Mouse (Mus musculus): ENCODE data around the gene Dcp1b. TPM values are rescaled to one million over a fixed set of nuclear protein-coding genes. Genes with fewer than 3 reads are reported as not detected.

Gene Dcp1b
- polyA plus RNA-seq, 1 experiment from 2014 or later: 11.2 TPM

DNA sequence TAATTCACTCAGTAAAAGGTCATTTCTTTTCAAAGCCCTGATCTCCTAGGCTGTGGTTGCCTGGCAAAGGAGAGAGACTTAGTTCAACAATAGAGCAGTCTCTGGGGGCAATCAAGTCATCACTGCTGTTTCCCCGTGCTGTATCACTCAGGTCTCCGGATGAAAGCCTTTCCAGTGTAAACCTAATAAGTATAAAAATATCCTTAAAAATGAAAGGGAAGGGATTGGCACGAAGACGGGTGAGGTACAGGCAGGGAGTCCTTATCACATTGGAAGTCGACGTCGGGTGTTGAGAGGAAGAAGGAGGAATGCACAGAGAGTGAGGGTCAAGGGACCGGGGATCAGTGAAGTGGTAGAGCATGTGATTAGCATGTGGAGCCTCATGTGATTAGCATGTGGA is 2.0 kb downstream of the Dcp1b start:
- Histone ChIP-seq H3K9me3 (no peaks in the 10 kb centered on the region), H3K4me1 (peaks cover 26% of the 10 kb centered on the region), H3K27ac (no peak overlapping the region), H3K36me3 (replicated peaks) (peaks cover 9% of the 10 kb centered on the region), H3K27me3 (ENCODE audit: poor library complexity, severe bottlenecking) (no peaks in the 10 kb centered on the region), H3K4me3 (no peak overlapping the region)
- WGBS: 83% methylated on average over 8 of the region's 8 CpGs
- DNase-seq (ENCODE audit: extremely low spot score, low spot score): no peak

DNA sequence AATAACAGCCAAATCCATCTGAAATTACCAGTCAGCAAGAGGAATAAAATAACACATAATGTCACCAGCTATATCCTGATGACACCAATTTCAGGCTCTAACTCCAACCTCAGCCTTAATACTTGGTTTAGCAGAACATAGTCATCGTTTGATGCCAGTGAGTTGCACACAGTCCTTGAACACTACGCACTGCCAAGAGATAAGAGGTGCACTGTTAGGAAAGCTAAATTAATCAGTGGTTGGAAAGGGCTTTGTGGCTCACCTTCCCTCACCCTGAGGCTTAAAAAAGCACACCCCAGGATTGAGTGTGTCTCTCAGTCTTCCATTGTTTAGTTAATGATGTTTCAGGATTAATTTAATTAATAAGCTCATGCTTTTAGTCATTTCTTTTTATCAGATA is 5.1 kb downstream of the Dcp1b start:
- WGBS: 94% methylated on average over 2 of the region's 2 CpGs
- peaks cover 24% of the 10 kb centered on the region for H3K36me3 ChIP-seq (replicated peaks)
- no peak overlapping the region for H3K4me3 ChIP-seq
- DNase-seq (ENCODE audit: extremely low spot score, low spot score): no peak
- no peaks in the 10 kb centered on the region for H3K9me3 ChIP-seq
- no peaks in the 10 kb centered on the region for H3K27me3 ChIP-seq (ENCODE audit: poor library complexity, severe bottlenecking)
- no peak overlapping the region for H3K27ac ChIP-seq
- peaks cover 21% of the 10 kb centered on the region for H3K4me1 ChIP-seq

DNA sequence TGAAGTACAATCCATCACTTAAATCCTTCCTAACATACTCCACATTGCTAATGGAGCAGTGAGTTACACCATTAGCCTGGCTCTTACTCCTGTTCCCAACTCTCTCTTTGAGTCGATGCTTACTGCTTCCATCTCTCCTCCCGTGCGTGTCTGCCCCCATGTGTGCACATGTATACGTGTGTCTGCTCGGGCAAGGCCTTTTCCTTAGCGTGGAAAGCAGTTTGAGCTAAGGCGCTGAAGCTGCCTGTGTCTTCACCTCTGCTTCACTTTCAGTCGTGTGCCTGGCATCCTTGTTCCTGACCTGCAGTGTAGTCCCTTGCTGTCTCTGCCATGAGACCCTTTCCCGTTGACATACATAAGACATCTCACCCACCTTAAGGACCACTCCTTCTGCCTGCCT is 7.2 kb downstream of the Dcp1b start:
- no peak overlapping the region for H3K27ac ChIP-seq
- no peak overlapping the region for H3K4me3 ChIP-seq
- no peaks in the 10 kb centered on the region for H3K9me3 ChIP-seq
- DNase-seq (ENCODE audit: extremely low spot score, low spot score): no peak
- H3K36me3 ChIP-seq (replicated peaks): peaks cover 37% of the 10 kb centered on the region
- H3K27me3 ChIP-seq (ENCODE audit: poor library complexity, severe bottlenecking): no peaks in the 10 kb centered on the region
- H3K4me1 ChIP-seq: peaks cover 5% of the 10 kb centered on the region
- WGBS: 94% methylated on average over 9 of the region's 9 CpGs

DNA sequence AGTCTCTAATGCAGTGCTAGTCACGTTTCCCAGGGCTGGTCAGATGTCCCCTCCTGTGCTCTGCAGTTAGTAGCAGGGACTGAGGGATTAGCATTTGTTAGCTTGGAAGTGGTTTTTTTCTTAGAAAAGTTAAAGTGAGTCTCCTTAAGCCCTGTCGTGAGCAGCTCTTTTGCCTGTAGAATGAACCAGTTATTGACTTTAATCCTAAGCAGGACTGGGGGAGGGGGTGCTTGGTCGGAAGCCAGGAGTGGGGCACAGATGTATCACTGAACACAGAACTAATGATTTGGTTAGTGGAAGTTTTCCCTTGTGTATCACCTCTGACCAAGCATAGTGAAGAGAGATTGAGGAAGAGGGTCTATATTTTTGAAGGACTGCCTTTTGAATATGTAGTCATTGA is 8.7 kb downstream of the Dcp1b start:
- H3K9me3 ChIP-seq: no peaks in the 10 kb centered on the region
- H3K4me1 ChIP-seq: no peaks in the 10 kb centered on the region
- no peak for DNase-seq (ENCODE audit: extremely low spot score, low spot score)
- H3K4me3 ChIP-seq: no peak overlapping the region
- peaks cover 43% of the 10 kb centered on the region for H3K36me3 ChIP-seq (replicated peaks)
- H3K27ac ChIP-seq: no peak overlapping the region
- H3K27me3 ChIP-seq (ENCODE audit: poor library complexity, severe bottlenecking): no peaks in the 10 kb centered on the region
- 27% methylated on average over 3 of the region's 3 CpGs for WGBS

DNA sequence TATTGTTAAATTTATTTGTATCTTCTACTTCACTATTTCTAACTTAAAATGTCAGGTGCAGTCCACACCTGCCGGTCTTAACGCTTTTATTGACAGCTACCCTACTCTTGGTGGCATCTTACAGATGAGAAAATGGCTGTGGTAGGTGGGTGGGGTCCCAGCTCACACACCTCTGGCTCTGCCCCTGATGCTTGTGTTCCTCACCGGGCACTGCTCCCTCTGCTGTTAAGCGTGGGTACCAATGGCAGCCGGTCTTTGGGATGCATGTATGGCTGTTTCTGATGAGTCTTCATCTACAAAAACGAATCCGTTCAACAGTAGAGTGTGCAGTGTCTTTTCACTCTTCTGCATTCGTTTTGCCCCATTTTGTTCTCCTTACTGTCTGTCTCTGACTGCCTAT is 11.6 kb downstream of the Dcp1b start:
- no peaks in the 10 kb centered on the region for H3K27me3 ChIP-seq (ENCODE audit: poor library complexity, severe bottlenecking)
- no peak overlapping the region for H3K4me3 ChIP-seq
- H3K4me1 ChIP-seq: no peaks in the 10 kb centered on the region
- WGBS: 59% methylated on average over 8 of the region's 8 CpGs
- H3K9me3 ChIP-seq: no peaks in the 10 kb centered on the region
- no peak for DNase-seq (ENCODE audit: extremely low spot score, low spot score)
- no peak overlapping the region for H3K27ac ChIP-seq
- H3K36me3 ChIP-seq (replicated peaks): peaks cover 52% of the 10 kb centered on the region

DNA sequence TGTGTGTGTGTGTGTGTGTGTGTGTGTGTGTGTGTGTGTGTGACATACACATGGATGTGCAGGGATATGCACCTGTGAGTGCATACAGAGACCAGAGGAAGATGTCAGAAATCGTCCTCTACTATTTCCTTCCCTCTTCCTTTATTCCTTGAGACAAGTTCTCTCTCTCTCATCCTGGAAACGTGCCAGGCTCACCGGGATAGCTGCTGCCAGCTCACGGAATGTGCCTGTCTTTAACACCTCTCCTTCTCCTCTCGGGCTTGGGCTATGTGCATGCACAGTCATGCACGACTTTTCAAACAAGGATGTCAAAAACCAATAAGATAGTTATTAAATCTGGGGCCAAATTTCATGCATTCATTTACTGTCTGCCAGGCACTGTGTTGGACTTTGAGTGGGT is 12.6 kb downstream of the Dcp1b start:
- WGBS: 90% methylated on average over 6 of the region's 6 CpGs
- Histone ChIP-seq H3K27ac (no peak overlapping the region), H3K27me3 (ENCODE audit: poor library complexity, severe bottlenecking) (no peaks in the 10 kb centered on the region), H3K4me1 (no peaks in the 10 kb centered on the region), H3K36me3 (replicated peaks) (peaks cover 62% of the 10 kb centered on the region), H3K4me3 (no peak overlapping the region), H3K9me3 (no peaks in the 10 kb centered on the region)
- DNase-seq (ENCODE audit: extremely low spot score, low spot score): no peak

DNA sequence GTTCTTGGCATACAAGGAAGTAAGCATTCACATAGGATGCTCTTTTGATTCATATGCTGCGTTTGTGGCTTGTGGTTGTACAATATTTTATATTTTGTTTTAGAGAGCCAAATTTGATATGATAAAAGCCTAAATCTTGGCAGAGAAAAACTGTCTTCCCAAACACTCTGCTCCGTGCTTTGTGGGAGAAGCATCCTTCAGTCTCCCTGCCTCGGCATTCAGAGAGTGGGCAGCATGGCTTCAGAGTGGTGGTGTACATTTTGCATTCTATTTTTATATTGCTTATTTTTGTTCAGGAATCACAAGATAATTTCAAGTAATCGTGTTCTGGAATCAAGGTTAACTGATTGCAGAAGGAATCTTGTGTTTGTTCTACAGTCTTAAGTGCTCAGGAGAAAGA is 16.4 kb downstream of the Dcp1b start:
- no peak overlapping the region for H3K4me3 ChIP-seq
- WGBS: 87% methylated on average over 4 of the region's 4 CpGs
- H3K27ac ChIP-seq: no peak overlapping the region
- no peaks in the 10 kb centered on the region for H3K4me1 ChIP-seq
- DNase-seq (ENCODE audit: extremely low spot score, low spot score): no peak
- H3K9me3 ChIP-seq: no peaks in the 10 kb centered on the region
- peaks cover 67% of the 10 kb centered on the region for H3K36me3 ChIP-seq (replicated peaks)
- no peaks in the 10 kb centered on the region for H3K27me3 ChIP-seq (ENCODE audit: poor library complexity, severe bottlenecking)

DNA sequence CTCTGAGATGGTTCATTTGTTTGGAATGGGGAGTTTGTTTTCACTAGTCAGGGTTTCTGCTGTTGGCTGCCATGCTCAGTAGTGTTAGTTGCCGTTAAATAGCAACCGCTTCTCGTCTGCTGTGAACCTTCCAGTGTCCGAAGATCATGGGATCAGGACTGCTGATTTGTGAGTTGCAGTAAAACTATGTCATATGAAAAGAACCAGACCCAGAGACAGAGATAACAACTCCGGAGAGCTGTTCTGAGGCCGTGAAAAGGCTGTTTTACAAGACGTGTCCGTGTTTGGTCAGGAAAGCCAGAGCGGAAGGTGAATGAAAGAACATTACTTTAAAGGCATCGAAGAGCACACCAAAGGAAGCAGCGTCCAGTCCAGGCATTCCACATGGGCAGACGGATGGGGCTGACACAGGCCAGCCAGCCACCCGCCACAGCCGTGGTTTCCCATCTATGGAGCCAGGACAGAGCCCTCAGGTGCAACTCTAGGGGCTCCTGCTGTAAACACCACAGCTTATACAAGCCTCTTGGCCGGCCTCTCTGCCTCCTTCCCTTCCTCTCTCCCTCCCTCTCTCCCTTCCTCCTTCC is 18.6 kb downstream of the Dcp1b start:
- no peak overlapping the region for H3K4me3 ChIP-seq
- WGBS: 91% methylated on average over 15 of the region's 15 CpGs
- no peaks in the 10 kb centered on the region for H3K9me3 ChIP-seq
- H3K27ac ChIP-seq: no peak overlapping the region
- H3K4me1 ChIP-seq: peaks cover 3% of the 10 kb centered on the region
- H3K36me3 ChIP-seq (replicated peaks): peaks cover 55% of the 10 kb centered on the region
- H3K27me3 ChIP-seq (ENCODE audit: poor library complexity, severe bottlenecking): no peaks in the 10 kb centered on the region
- DNase-seq (ENCODE audit: extremely low spot score, low spot score): no peak

DNA sequence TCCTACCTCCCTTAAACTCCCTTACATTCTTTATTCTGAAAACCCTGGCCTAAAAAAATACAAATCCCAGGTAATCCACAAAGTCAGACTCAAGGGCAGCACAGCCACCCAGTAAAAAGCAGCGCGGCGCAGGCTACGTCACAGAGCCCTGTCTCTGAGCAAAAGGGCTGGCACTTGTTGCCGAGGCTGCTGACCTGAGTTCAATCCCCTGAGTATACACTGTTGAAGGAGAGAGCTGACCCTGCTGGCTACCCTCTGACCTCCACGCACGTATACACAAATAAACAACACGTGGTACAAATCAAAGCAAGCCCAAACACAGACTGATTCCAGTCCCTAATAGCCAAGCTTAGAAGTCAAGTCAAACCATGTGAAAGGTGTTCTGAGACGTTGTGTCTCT is 19.1 kb downstream of the Dcp1b start:
- H3K36me3 ChIP-seq (replicated peaks): peaks cover 55% of the 10 kb centered on the region
- no peaks in the 10 kb centered on the region for H3K9me3 ChIP-seq
- no peak overlapping the region for H3K27ac ChIP-seq
- 75% methylated on average over 9 of the region's 9 CpGs for WGBS
- no peak overlapping the region for H3K4me3 ChIP-seq
- no peaks in the 10 kb centered on the region for H3K27me3 ChIP-seq (ENCODE audit: poor library complexity, severe bottlenecking)
- no peak for DNase-seq (ENCODE audit: extremely low spot score, low spot score)
- H3K4me1 ChIP-seq: peaks cover 8% of the 10 kb centered on the region

DNA sequence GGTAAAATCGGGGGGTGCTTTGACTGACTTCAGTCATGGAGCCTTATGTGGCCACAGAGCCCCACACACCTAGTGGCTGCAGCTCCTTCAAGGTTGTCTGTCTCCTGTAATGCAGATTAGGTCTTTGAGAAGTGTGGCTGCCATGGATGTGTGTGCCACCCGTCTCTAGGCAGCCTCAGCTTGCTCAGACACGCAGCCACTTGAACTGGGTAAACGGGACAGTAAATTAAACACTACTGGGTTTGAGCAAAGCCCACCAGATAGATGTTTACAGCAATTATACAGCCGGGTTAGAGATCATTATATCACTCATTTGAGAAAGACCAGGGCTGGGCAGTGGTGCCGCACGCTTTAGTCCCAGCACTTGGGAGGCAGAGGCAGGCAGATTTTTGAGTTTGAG is 19.5 kb downstream of the Dcp1b start:
- Histone ChIP-seq H3K9me3 (no peaks in the 10 kb centered on the region), H3K4me1 (peaks cover 13% of the 10 kb centered on the region), H3K36me3 (replicated peaks) (peaks cover 51% of the 10 kb centered on the region), H3K27me3 (ENCODE audit: poor library complexity, severe bottlenecking) (no peaks in the 10 kb centered on the region), H3K4me3 (no peak overlapping the region), H3K27ac (no peak overlapping the region)
- DNase-seq (ENCODE audit: extremely low spot score, low spot score): no peak
- 87% methylated on average over 7 of the region's 7 CpGs for WGBS

DNA sequence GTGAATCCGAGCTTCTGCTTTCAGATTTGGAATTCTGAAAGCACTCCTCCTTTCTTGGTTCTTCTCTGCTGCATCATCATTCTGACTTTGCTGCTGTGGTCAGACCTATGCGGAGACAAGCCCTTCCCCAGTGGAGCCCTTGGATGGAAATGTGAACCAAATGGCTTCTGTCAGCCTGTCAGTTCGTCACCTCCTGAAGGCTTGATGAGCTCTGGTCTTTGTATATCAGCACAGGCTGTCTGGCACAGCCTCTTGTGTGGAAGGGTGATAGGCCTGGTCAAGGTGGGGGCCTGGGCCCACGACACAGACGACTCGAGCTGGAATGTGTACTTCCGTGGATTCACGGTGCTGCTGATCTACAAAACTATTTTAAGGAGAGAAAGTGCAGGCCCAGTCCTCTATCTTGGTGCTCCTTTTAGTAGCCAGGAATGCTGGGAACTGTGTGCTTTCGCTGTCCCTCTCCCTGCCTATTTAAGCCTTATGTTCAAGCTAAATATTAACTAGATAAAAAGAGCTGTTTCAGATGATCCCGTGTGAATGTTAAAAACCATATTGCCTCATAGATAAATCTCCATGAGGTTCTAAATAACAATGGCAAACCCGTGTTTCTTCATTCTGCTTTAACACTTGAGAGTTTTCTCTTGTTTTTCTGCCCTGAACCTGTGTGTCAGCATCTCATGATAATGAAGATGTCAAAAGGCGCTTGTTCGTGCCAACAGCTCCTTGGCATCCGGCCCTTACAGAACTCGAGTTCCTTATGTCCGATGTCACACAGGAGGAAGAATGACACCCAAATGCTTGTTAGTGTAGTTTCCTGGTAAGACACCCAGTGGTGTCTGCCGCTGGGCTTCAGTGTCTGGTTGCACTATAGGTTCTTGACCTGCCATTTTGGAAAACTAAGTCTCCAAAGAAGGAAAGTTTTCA is 21.6 kb downstream of the Dcp1b start, which contains the start of gene Cacna1c:
Gene Cacna1c, minus strand, starts transcription at position 37 of the 924 bp plus-strand sequence.
- H3K27me3 ChIP-seq (ENCODE audit: poor library complexity, severe bottlenecking): no peaks in the 10 kb centered on the region
- WGBS: 92% methylated on average over 17 of the region's 17 CpGs
- H3K4me3 ChIP-seq: no peak within 1 kb of the TSS
- H3K27ac ChIP-seq: no peak within 1 kb of the TSS
- H3K4me1 ChIP-seq: peaks cover 14% of the 10 kb centered on the region
- DNase-seq (ENCODE audit: extremely low spot score, low spot score): no peak
- no peaks in the 10 kb centered on the region for H3K9me3 ChIP-seq
- peaks cover 46% of the 10 kb centered on the region for H3K36me3 ChIP-seq (replicated peaks)

DNA sequence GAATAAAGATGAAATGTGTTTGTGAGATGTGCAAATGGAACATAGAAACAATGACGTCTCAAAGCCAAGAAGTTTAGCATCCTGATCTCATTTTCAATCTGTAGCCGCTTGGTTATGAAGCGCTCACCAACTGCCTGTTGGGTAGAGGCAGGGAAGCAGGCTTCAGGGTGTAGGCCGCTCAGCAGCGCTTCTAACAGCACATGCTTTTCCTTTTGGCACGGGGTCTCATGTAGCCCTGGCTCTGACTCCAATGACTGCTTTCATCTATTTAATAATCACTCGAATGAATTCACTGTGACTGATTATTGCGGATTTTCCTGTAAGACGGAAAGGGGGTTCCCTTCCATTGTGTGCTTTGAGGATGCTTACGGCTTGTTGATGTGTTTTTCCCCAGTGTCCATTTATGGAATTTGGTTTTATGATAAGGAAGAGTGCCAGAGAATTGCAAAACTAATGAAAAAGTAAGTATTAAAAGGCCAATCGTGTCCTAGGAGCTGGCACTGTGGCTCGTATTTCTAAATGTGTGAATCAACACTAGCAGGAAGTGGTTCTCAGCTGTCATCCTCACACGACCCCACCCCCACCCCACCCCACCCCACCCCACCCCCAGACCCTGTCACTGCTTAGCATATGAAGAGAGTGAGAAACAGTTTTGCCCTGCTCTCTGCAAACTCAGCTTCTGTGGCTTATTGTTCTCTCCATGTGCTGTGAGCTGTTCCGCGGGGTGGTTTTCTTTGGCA is 23.7 kb downstream of the Dcp1b start:
- H3K4me1 ChIP-seq: peaks cover 14% of the 10 kb centered on the region
- DNase-seq (ENCODE audit: extremely low spot score, low spot score): no peak
- H3K36me3 ChIP-seq (replicated peaks): peaks cover 40% of the 10 kb centered on the region

More for the DNA sequence above, 23.7 kb downstream of the Dcp1b start:
- H3K27me3 ChIP-seq (ENCODE audit: poor library complexity, severe bottlenecking): no peaks in the 10 kb centered on the region
- peak overlapping the region; percentile 41; the same call in 1 of the 2 replicates for H3K27ac ChIP-seq
- no peaks in the 10 kb centered on the region for H3K9me3 ChIP-seq
- H3K4me3 ChIP-seq: no peak overlapping the region
- 57% methylated on average over 15 of the region's 15 CpGs for WGBS

Data from forebrain, embryonic 10.5 days (tissue).